Mouse (Mus musculus): ENCODE data around the gene St6gal1.

- TF ChIP-seq TAL1 (IDR thresholded peaks at IDR 0.05; ENCODE audit: low read length), result no peak
- TF ChIP-seq GATA1 (IDR thresholded peaks at IDR 0.05; ENCODE audit: low read length), result no peak
Measured at GRCm38 (mm10) chr16:23401463-23401862, 176.9 kb downstream of the St6gal1 start.

All from erythroblast, embryonic 14.5 days (primary cell).